Mouse (Mus musculus) brain, embryonic 14.5 days (tissue): ENCODE measurements around the gene Dab1.

Source experiments
- CTCF ChIP-seq: fragments of 200-500 bp; IDR thresholded peaks from 2 replicates; pipeline ENCODE4 v1.5.1; 2012; ENCODE audit warnings: inconsistent platforms, mild to moderate bottlenecking, moderate library complexity, borderline replicate concordance; ENCODE audit not compliant: insufficient read depth, insufficient read length; ENCODE audit errors: extremely low read depth
- POLR2A ChIP-seq: fragments of 200-500 bp; IDR thresholded peaks from 2 replicates; pipeline ENCODE4 v1.6.1; 2012; ENCODE audit warnings: mild to moderate bottlenecking, inconsistent platforms, borderline replicate concordance; ENCODE audit not compliant: poor library complexity, insufficient read depth, insufficient read length, severe bottlenecking; ENCODE audit errors: extremely low read depth

GRCm38 (mm10) chr4:104625316-104625715, 1006.2 kb downstream of the Dab1 start:
- no peak for TF ChIP-seq POLR2A
- no peak for TF ChIP-seq CTCF
